Mouse (Mus musculus) left cerebral cortex, postnatal 25 days (tissue): ENCODE results near the gene Gm11273. TPM values are rescaled to one million over a fixed set of nuclear protein-coding genes. Genes with fewer than 3 reads are reported as not detected.
"Not testable (repeated sequence)": the region's sequence is repeated elsewhere in the genome, so short reads cannot be mapped to it uniquely, and the experiment has no call there.

Source experiments
- DNase-seq, 2 experiments: peaks; one replicate each; pipeline ENCODE4 v3.0.0; 2022; ENCODE audit warnings: low spot score in 2 of 2, mixed read lengths in 1 of 2
- intact Hi-C: fragments of 180-260 bp; cut with DNase I; formaldehyde crosslinking; loops from one replicate; pipeline ENCODE4 v1.15.1; 2025
- total RNA-seq, 2 experiments: library from RNA; stranded (reverse); gene quantifications; 2 replicates each; pipeline ENCODE4 v1.2.3; 2021

The Gm11273 gene
- total RNA-seq, result 10 to 100 TPM; 50.0 to 59.4 TPM

DNA sequence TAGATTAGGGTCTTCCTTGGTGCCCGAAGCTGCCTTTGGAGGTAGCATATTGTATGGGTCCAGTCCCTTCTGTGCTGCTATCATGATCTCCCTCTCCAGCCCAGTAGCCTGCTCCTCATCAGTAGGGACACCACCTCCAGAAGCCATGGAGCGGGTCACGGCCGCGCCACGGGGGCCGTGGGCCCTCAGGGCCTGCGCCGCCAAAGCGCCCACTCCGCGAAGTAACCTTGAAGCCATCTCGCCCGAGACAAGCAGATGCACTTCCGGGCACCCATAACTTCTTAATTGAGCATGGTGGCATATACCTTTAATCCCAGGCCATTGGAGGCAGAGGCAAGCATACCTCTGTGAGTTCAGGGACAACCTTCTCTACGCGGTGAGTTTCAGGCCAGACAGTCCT is at the start of gene Gm11273:
Gm11273 (minus strand) TSS at position 237 of the 400 bp plus-strand sequence.
- DNase-seq, intact Hi-C loops: not testable (repeated sequence)

DNA sequence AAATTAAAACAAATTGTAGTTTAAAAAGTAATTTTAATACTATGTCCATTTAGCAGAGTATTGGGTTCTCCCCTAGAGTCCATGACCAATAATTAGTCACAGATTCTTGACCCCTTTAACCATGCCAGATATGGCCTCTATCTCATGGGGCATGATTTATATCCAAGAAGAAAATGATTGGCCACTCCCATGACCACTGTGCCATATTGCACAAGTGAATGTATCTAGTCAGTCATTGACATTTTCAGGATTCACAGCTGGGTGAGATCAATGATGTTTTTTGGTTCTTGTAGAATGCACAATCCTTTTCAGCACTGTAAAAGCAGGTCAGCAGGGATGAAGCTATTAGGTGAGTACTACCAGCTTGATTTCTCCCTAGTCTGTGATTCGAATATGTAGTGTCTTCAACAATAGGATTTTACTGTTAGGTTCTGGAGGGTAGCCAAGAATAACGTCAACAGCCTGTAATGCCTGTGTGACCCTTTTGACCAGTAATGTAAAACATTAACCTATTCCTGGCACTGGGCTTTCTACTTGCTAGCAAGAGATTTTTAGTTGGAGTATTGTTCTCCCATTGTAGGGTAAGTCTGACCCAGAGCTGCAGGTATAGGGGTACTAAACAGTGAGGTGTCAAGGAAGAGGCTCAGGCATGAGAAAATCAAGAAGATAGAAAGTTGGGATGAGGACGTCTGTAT is 49.3 kb upstream of the Gm11273 start:
- no peak for DNase-seq
- intact Hi-C loops, result no loop called here

GRCm38 (mm10) chr13:21549487-21549886 is 48.3 kb upstream of the Gm11273 start:
- intact Hi-C loops, result no loop called here
- DNase-seq, result no peak

DNA sequence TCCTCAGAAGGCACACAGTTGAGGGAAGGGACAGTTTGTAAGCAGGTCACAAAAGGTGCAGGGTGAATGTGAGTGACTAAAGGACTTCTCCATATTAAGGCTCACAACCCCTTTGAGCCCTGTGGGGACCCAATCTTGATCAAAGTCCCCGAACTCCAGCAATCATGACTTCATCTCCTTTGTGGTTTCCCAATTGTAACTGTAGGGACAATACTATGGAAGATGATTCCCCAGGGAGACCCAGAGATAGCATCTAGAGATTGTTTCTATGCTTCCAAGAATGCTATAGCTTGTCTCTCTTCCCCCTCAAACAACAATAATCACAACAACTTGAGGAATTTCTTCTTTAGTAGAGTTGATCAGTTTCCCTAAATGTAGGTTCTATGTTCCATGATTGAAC is 41.5 kb upstream of the Gm11273 start, which contains the start of gene Olfr1366:
Olfr1366 (minus strand) TSS at position 101 of the 400 bp plus-strand sequence.
- intact Hi-C loops, result no loop called here

DNA sequence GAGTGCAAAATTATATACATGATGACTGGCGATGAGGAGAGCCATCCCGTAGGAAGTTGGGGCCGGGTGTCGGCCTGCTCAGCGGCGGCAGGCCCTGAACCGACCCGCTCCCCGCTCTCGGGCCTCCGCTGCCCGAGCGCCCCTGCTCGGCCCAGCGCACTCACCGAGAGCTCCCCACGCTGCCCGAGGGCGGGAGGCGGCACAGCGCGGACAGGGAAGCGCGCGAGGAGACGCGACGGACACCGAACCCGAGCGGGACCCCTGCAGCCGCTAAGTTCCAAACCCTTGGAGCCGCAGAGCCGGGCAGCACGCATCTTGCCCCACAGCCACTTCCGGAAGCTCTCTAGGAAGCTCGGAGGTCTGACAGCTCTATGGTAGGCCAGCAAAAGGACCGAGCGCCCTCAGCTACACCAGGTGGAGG is 29.6 kb upstream of the Gm11273 start, which contains the start of gene Zkscan8:
Zkscan8 (minus strand) TSS at position 340 of the 421 bp plus-strand sequence.
- intact Hi-C loops, result loop anchor here (1.0 to 5.0 kb wide), 4 partner anchors 24 to 168 kb away; partner anchors contain the start of genes Gm10065, Zkscan3, Zkscan4 and Zscan12
- DNase-seq, result peak; percentile 85 to 89

More for the DNA sequence above, 41.5 kb upstream of the Gm11273 start, which contains the start of gene Olfr1366:
- no peak for DNase-seq

DNA sequence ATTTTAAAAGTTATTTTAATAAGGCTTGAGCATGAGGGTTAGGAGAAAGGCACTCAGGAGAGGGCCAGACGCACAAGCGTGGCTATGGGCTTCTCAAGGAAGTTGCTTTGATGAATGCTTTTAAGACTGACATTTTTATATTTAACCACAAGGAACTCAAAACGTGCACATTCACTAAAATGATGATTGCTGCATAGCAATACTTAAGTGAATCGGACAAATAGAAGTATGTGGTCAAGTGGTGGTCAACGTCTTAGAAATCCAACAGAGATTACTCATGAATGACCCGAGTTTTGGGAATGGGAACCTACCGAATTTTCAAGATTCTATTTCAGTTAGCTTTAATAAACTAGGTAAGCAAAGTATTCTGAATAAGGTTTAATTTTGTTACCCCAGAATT is 28.9 kb upstream of the Gm11273 start:
- DNase-seq, result no peak
- intact Hi-C loops, result loop anchor here (1.0 to 5.0 kb wide), 4 partner anchors 23 to 167 kb away; partner anchors contain the start of genes Gm10065, Zkscan3, Zkscan4 and Zscan12

DNA sequence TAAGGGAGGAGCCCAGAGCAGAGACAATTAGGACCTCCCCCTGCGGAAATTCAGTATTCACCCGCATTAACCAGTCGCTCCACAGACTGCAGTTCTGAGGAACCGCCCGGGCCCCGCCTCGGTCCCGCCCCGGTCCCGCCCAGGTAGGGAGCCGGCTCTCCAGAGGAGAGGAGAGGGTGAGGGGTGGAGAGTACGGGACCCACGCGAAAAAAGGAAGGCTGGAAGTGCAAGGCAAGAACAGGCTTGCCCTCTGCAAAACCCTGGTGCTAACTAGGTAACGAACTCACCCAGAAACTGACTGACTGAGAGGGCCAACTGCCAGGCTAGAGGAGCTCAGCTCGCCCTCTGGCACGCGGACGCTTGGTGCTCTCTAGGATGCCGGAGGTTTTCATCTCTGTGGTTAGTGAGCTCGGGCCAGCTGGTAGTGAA is 5.0 kb upstream of the Gm11273 start:
- intact Hi-C loops, result loop anchor here (2.0 kb wide), 2 partner anchors 25 to 27 kb away; partner anchors contain the start of genes Gm10065, Zkscan4 and Zkscan8
- DNase-seq, result peak; percentile 67 to 86

GRCm38 (mm10) chr13:21502296-21502695 is 1.1 kb upstream of the Gm11273 start:
- DNase-seq, result no peak
- intact Hi-C loops, result no loop called here

- intact Hi-C loops, result no loop called here
Measured at GRCm38 (mm10) chr13:21495080-21495479, 6.1 kb downstream of the Gm11273 start, which contains the start of gene AK157302. Gene AK157302 (plus strand): TSS chr13:21495223.

DNA sequence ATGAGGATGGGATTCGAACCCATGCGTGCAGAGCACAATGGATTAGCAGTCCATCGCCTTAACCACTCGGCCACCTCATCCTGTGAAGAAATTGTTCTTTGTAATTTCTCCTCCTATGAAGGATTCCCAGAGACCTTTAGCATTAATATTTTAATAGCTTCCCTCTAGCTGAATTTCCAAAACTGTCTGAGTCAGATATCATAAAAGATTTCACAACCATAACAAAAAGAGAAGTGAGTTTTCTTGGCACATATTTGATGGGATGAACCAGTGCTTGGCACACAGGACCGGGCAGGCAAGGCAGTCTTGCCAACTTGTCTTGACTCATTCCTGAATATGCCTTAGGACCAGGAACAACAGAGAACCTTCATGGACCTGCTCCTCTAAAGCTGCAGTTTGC is 8.4 kb downstream of the Gm11273 start:
- intact Hi-C loops, result no loop called here
- DNase-seq, result no peak

More at GRCm38 (mm10) chr13:21495080-21495479, 6.1 kb downstream of the Gm11273 start, which contains the start of gene AK157302:
- no peak for DNase-seq

DNA sequence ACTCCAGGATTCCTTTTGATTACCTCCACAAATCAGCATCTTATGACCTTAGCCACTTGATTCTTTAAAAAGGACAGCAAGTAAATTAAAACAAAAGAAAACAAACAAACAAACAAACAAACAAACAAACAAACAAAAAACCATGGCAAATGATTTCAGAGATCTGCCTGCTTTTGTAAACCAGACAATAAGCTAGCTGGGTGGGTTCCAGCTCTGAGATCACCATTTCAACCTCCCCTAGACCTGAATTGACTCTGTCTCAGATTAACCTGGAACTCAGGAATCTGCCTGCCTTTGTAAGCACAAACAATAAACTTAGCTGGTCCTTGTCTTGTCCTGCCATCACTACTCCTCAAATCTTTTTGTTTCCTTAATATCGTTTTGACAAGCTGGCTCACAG is 14.3 kb downstream of the Gm11273 start:
- intact Hi-C loops, result no loop called here
- no peak for DNase-seq

- peak; percentile 80 to 91 for DNase-seq
- intact Hi-C loops, result loop anchor here (1.0 to 5.0 kb wide), 5 partner anchors 26 to 117 kb away; partner anchors contain the start of genes Zkscan8, Zscan12 and Zscan26
Measured at GRCm38 (mm10) chr13:21478759-21479670, 22.2 kb downstream of the Gm11273 start, which contains the start of the genes Zkscan4 and Gm10065. Gene Zkscan4 (plus strand): TSS chr13:21478907. Gene Gm10065 (minus strand): TSS chr13:21479441.

GRCm38 (mm10) chr13:21472427-21472826 is 28.8 kb downstream of the Gm11273 start:
- intact Hi-C loops, result no loop called here

GRCm38 (mm10) chr13:21469097-21469496 is 32.1 kb downstream of the Gm11273 start:
- intact Hi-C loops, result loop anchor here (2.0 kb wide), 1 partner anchor 16 kb away; the partner anchor contains the start of gene Zscan26
- DNase-seq, result no peak

More at GRCm38 (mm10) chr13:21472427-21472826, 28.8 kb downstream of the Gm11273 start:
- no peak for DNase-seq

- DNase-seq, result peak; percentile 73 to 81
- intact Hi-C loops, result loop anchor here (2.0 kb wide), 1 partner anchor 16 kb away; the partner anchor contains the start of gene Zscan26
Measured at GRCm38 (mm10) chr13:21468061-21469019, 32.9 kb downstream of the Gm11273 start, which contains the start of gene Nkapl. Gene Nkapl (minus strand): TSS chr13:21468509.

GRCm38 (mm10) chr13:21467336-21467735 is 33.9 kb downstream of the Gm11273 start:
- intact Hi-C loops, result no loop called here
- DNase-seq, result no peak

GRCm38 (mm10) chr13:21462516-21462915 is 38.7 kb downstream of the Gm11273 start:
- DNase-seq, intact Hi-C loops: not testable (repeated sequence)

DNA sequence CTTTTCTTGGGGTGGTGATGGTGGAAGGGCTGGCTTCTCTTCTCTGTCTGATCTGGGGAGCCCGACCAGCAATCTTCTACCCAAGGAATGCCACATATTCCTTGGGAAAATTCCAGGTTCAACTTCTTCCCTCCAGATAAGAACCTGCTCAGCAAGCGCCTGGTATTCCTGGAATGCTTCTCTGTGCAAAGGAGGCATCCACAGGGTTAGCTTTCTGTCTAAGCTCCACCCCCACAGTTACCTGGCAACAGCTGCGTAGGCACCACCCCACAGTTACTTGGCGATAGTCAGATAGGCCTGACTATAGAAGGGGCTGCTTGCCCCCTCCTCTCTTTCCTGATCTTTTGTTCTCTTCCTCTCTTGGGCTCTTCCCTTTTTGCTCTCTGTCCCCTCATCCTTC is 44.9 kb downstream of the Gm11273 start:
- intact Hi-C loops, result no loop called here
- DNase-seq, result no peak
